23 mouse cellular contexts compared by ENCODE assay signal in the genomic region with DNA sequence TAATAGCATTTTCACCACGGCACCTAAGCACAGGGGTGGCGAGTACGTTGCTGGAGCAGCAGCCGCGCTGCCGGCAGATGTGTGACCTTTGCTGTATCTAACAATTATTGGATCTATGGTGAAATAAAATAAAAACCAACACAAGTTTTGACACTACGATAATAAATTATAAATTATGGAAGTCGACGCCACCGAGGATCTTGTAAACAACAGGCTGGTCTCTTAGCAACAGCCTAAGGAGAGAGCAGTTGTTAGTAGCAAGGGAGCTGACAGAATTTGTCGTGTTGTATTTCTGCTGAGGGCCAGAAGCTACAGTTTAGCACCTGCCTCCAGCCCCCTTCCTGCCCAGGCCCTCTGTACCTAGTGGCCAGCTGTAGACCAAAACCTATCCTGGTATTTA.
A peak's percentile ranks its signal among the peaks of the same experiment; 100 is the strongest.
DNase-seq lines count a peak whose midpoint lies in the region; ATAC-seq and TF ChIP-seq lines count a peak whose summit lies in the region.
"Had no signal": no experiment of that assay in that cellular context is flagged by ENCODE, and none has a peak within 500 bp of the region (broad histone marks: within the 10 kb centered on the region; RNA-seq: fewer than 3 reads in every experiment).

No protein-coding gene starts in this region.

- no peak overlapping the region for H3K4me3 ChIP-seq in hindbrain, embryonic 15.5 days
- H3K4me3 ChIP-seq in hindbrain, embryonic 11.5 days (ENCODE audit: low read depth, low read length): no peak overlapping the region
- H3K4me3 ChIP-seq in lung, embryonic 14.5 days (ENCODE audit: low read depth, low read length): no peak overlapping the region
- no peak overlapping the region for H3K4me3 ChIP-seq in lung, adult 2 months (replicated peaks; ENCODE audit: extremely low read depth, low read depth, low read length)
- H3K4me3 ChIP-seq in forebrain, postnatal 0 days (ENCODE audit: low read depth, low read length): no peak overlapping the region
- no peak overlapping the region for H3K4me3 ChIP-seq in midbrain, postnatal 0 days (ENCODE audit: low read depth, low read length)
- no peak overlapping the region for H3K4me3 ChIP-seq in intestine, embryonic 16.5 days (ENCODE audit: low read length)
- H3K4me3 ChIP-seq: embryonic facial prominence, embryonic 13.5 days; heart, embryonic 13.5 days; hindbrain, embryonic 10.5 days; lung, embryonic 15.5 days had no signal

- H3K27me3 ChIP-seq in hindbrain, embryonic 15.5 days: no peaks in the 10 kb centered on the region
- no peaks in the 10 kb centered on the region for H3K27me3 ChIP-seq in hindbrain, embryonic 11.5 days (ENCODE audit: control insufficient read depth, insufficient read depth, low read length)
- H3K27me3 ChIP-seq in lung, embryonic 14.5 days (ENCODE audit: insufficient read depth, low read length): no peaks in the 10 kb centered on the region
- H3K27me3 ChIP-seq in forebrain, postnatal 0 days (ENCODE audit: insufficient read depth, low read length): no peaks in the 10 kb centered on the region
- no peaks in the 10 kb centered on the region for H3K27me3 ChIP-seq in midbrain, postnatal 0 days (ENCODE audit: insufficient read depth, low read length)
- no peaks in the 10 kb centered on the region for H3K27me3 ChIP-seq in intestine, embryonic 16.5 days (replicated peaks; ENCODE audit: control insufficient read depth, insufficient read depth, low read length)
- H3K27me3 ChIP-seq: embryonic facial prominence, embryonic 13.5 days; heart, embryonic 13.5 days; lung, embryonic 15.5 days had no signal

- no peak for TF ChIP-seq CTCF in lung, embryonic 14.5 days (IDR thresholded peaks at IDR 0.05; ENCODE audit: low read depth)
- no peak for TF ChIP-seq CTCF in lung, adult 2 months (IDR thresholded peaks at IDR 0.05; ENCODE audit: insufficient read depth, low read length)
- TF ChIP-seq CTCF in forebrain, postnatal 0 days (IDR thresholded peaks at IDR 0.05; ENCODE audit: low read depth): no peak
- TF ChIP-seq CTCF in midbrain, postnatal 0 days (IDR thresholded peaks at IDR 0.05): no peak

- H3K9ac ChIP-seq in hindbrain, embryonic 15.5 days: no peak overlapping the region
- H3K9ac ChIP-seq in hindbrain, embryonic 11.5 days (ENCODE audit: low read depth, low read length): no peak overlapping the region
- H3K9ac ChIP-seq in lung, embryonic 14.5 days: no peak overlapping the region
- no peak overlapping the region for H3K9ac ChIP-seq in forebrain, postnatal 0 days
- H3K9ac ChIP-seq in midbrain, postnatal 0 days (replicated peaks; ENCODE audit: low read length, poor library complexity, severe bottlenecking): no peak overlapping the region
- H3K9ac ChIP-seq in intestine, embryonic 16.5 days (ENCODE audit: low read depth, low read length): no peak overlapping the region
- H3K9ac ChIP-seq: embryonic facial prominence, embryonic 13.5 days; heart, embryonic 13.5 days; liver, embryonic 14.5 days; lung, embryonic 15.5 days had no signal

- WGBS in hindbrain, embryonic 15.5 days: 46% methylated on average over 11 of the region's 11 CpGs
- WGBS in hindbrain, embryonic 11.5 days: 82% methylated on average over 11 of the region's 11 CpGs
- WGBS in lung, embryonic 14.5 days: 32% methylated on average over 11 of the region's 11 CpGs
- WGBS in lung, adult 2 months: 51% methylated on average over 11 of the region's 11 CpGs
- 47% methylated on average over 11 of the region's 11 CpGs for WGBS in forebrain, postnatal 0 days
- 45% methylated on average over 11 of the region's 11 CpGs for WGBS in midbrain, postnatal 0 days
- WGBS in intestine, embryonic 16.5 days: 49% methylated on average over 11 of the region's 11 CpGs

- no peaks in the 10 kb centered on the region for H3K9me3 ChIP-seq in hindbrain, embryonic 15.5 days
- no peaks in the 10 kb centered on the region for H3K9me3 ChIP-seq in hindbrain, embryonic 11.5 days (ENCODE audit: control insufficient read depth, low read length)
- no peaks in the 10 kb centered on the region for H3K9me3 ChIP-seq in lung, embryonic 14.5 days (ENCODE audit: low read depth, low read length)
- no peaks in the 10 kb centered on the region for H3K9me3 ChIP-seq in forebrain, postnatal 0 days (ENCODE audit: low read length)
- H3K9me3 ChIP-seq in midbrain, postnatal 0 days (ENCODE audit: low read length): no peaks in the 10 kb centered on the region
- no peaks in the 10 kb centered on the region for H3K9me3 ChIP-seq in intestine, embryonic 16.5 days (ENCODE audit: control insufficient read depth, low read length)
- H3K9me3 ChIP-seq: heart, embryonic 13.5 days; hindbrain, embryonic 10.5 days; lung, embryonic 15.5 days had no signal

- no peaks in the 10 kb centered on the region for H3K36me3 ChIP-seq in hindbrain, embryonic 15.5 days
- H3K36me3 ChIP-seq in hindbrain, embryonic 11.5 days (ENCODE audit: control insufficient read depth, insufficient read depth, low read length): no peaks in the 10 kb centered on the region
- no peaks in the 10 kb centered on the region for H3K36me3 ChIP-seq in lung, embryonic 14.5 days (ENCODE audit: insufficient read depth)
- no peaks in the 10 kb centered on the region for H3K36me3 ChIP-seq in forebrain, postnatal 0 days (ENCODE audit: insufficient read depth)
- no peaks in the 10 kb centered on the region for H3K36me3 ChIP-seq in midbrain, postnatal 0 days (ENCODE audit: insufficient read depth, low read length)
- no peaks in the 10 kb centered on the region for H3K36me3 ChIP-seq in intestine, embryonic 16.5 days (ENCODE audit: control insufficient read depth, insufficient read depth, low read length)
- H3K36me3 ChIP-seq: embryonic facial prominence, embryonic 13.5 days; heart, embryonic 13.5 days; hindbrain, embryonic 10.5 days; lung, embryonic 15.5 days had no signal

- no peak for ATAC-seq in hindbrain, embryonic 15.5 days (ENCODE audit: low FRiP score, low read depth)
- ATAC-seq in hindbrain, embryonic 11.5 days (ENCODE audit: low FRiP score): no peak
- ATAC-seq in lung, embryonic 14.5 days (ENCODE audit: insufficient read depth): no peak
- peak; percentile 64 for ATAC-seq in forebrain, postnatal 0 days
- no peak for ATAC-seq in midbrain, postnatal 0 days (ENCODE audit: low FRiP score)
- ATAC-seq in intestine, embryonic 16.5 days: no peak

- DNase-seq in hindbrain, embryonic 11.5 days (ENCODE audit: low spot score): no peak
- DNase-seq in lung, embryonic 14.5 days: peak; percentile 33
- DNase-seq in lung, adult 2 months: no peak
- peak; percentile 61 for DNase-seq in forebrain, postnatal 0 days
- peak; percentile 35 for DNase-seq in midbrain, postnatal 0 days (ENCODE audit: low spot score)
- DNase-seq: adrenal gland, adult 2 months; cerebellum, adult 11 months; cerebellum, adult 9-10 months; embryo, embryonic 11 days; gastrocnemius, postnatal 10 days; heart, postnatal 10 days; kidney, adult 2 months; kidney, postnatal 36 days; liver; thymus, adult 2 months; thymus, postnatal 36 days had no signal

- H3K27ac ChIP-seq in hindbrain, embryonic 15.5 days (replicated peaks): no peak overlapping the region
- H3K27ac ChIP-seq in hindbrain, embryonic 11.5 days (ENCODE audit: low read depth, low read length): no peak overlapping the region
- H3K27ac ChIP-seq in lung, embryonic 14.5 days (ENCODE audit: low read depth): no peak overlapping the region
- H3K27ac ChIP-seq in forebrain, postnatal 0 days (ENCODE audit: low read depth, low read length): 0 out of 2 replicates have a peak overlapping the region, but pooled peaks have one; percentile 21
- peak overlapping the region; percentile 26 for H3K27ac ChIP-seq in midbrain, postnatal 0 days (ENCODE audit: low read depth, low read length)
- H3K27ac ChIP-seq in intestine, embryonic 16.5 days (ENCODE audit: low read length): no peak overlapping the region
- H3K27ac ChIP-seq: embryonic facial prominence, embryonic 13.5 days; heart, embryonic 13.5 days; hindbrain, embryonic 10.5 days; liver, embryonic 14.5 days; lung, embryonic 15.5 days had no signal

- peaks cover 31% of the 10 kb centered on the region for H3K4me1 ChIP-seq in hindbrain, embryonic 15.5 days (replicated peaks)
- H3K4me1 ChIP-seq in hindbrain, embryonic 11.5 days (replicated peaks; ENCODE audit: control insufficient read depth, insufficient read depth, low read length): no peaks in the 10 kb centered on the region
- peaks cover 12% of the 10 kb centered on the region for H3K4me1 ChIP-seq in lung, embryonic 14.5 days (ENCODE audit: insufficient read depth)
- no peaks in the 10 kb centered on the region for H3K4me1 ChIP-seq in lung, adult 2 months (ENCODE audit: control insufficient read depth, insufficient read depth, low read length)
- H3K4me1 ChIP-seq in forebrain, postnatal 0 days (ENCODE audit: insufficient read depth): peaks cover 29% of the 10 kb centered on the region
- no peaks in the 10 kb centered on the region for H3K4me1 ChIP-seq in midbrain, postnatal 0 days (ENCODE audit: insufficient read depth, low read length)
- no peaks in the 10 kb centered on the region; the same call in 1 of the 2 replicates for H3K4me1 ChIP-seq in intestine, embryonic 16.5 days (ENCODE audit: control insufficient read depth, insufficient read depth, low read length)

- peak overlapping the region; percentile 7; the same call in 1 of the 2 replicates for H3K4me2 ChIP-seq in hindbrain, embryonic 15.5 days
- H3K4me2 ChIP-seq in hindbrain, embryonic 11.5 days (replicated peaks; ENCODE audit: low read depth, low read length): no peak overlapping the region
- no peak overlapping the region for H3K4me2 ChIP-seq in lung, embryonic 14.5 days
- H3K4me2 ChIP-seq in forebrain, postnatal 0 days (ENCODE audit: low read depth): no peak overlapping the region
- H3K4me2 ChIP-seq in midbrain, postnatal 0 days (ENCODE audit: low read depth, low read length, poor library complexity, severe bottlenecking): no peak overlapping the region
- no peak overlapping the region for H3K4me2 ChIP-seq in intestine, embryonic 16.5 days (ENCODE audit: low read depth, low read length)
- H3K4me2 ChIP-seq: embryonic facial prominence, embryonic 13.5 days; heart, embryonic 13.5 days; lung, embryonic 15.5 days had no signal

- no peak for TF ChIP-seq POLR2A in lung, adult 2 months (IDR thresholded peaks at IDR 0.05; ENCODE audit: borderline replicate concordance, extremely low read depth, low read depth, low read length)

Comparison
In these comparisons a context has a peak if more than half of its experiments do, and no peak if none do; other contexts are left out.
1. DNase-seq: peak in lung, embryonic 14.5 days (single experiment), forebrain, postnatal 0 days (single experiment) and midbrain, postnatal 0 days (single experiment); none in hindbrain, embryonic 11.5 days (single experiment) and lung, adult 2 months (single experiment).
2. H3K27ac ChIP-seq: peak in forebrain, postnatal 0 days (single experiment) and midbrain, postnatal 0 days (single experiment); none in hindbrain, embryonic 15.5 days (single experiment), hindbrain, embryonic 11.5 days (single experiment), lung, embryonic 14.5 days (single experiment) and intestine, embryonic 16.5 days (single experiment).